Mouse (Mus musculus): ENCODE measurements around the gene Zfp142. TPM values are rescaled to one million over a fixed set of nuclear protein-coding genes. Genes with fewer than 3 reads are reported as not detected.

The Zfp142 gene
- total RNA-seq (2023) = 46.5 TPM

GRCm38 (mm10) chr1:74587773-74588445 lies at the start of gene Zfp142, which contains the start of gene Bcs1l:
Gene Zfp142, minus strand, starts transcription at chr1:74588246.
Gene Bcs1l, plus strand, starts transcription at chr1:74588289.

DNA sequence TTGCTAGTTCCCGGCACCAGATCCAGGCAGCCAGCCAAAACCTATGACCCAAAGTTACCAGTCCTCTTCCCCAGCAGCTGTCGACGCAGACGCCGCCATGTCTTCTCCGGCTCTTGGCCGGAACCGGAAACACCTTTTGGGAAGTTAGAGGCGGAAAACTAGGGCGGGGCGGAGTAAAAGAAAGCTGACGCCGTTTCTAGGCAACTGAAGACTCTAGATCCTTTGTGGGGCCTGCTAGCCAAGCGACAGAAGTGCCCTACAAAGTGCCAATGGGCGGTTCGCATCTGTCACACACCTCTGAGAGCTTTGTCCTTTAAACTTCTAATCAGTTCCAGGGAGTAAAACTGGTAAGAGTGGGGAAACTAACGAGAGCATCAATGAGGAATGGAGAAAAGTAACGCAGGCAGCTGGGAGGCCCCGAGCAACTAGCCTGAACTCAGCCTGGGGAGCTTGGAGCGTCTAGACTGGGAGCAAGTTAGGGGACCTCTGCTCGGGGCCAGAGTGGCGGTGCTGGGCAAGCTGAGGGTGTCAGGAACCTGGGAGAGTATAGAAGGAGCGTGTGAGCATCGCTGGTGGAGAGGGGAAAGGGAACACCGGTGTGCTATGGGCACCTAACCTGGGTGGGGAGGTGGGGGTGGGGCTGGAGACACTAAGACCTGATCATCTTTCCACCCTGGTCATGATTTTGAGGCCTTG lies 13.4 kb upstream of the Zfp142 start, which contains the start of the genes Rnf25 and Stk36:
Gene Rnf25, minus strand, starts transcription at position 131 of the 696 bp plus-strand sequence.
Gene Stk36, plus strand, starts transcription at position 179 of the 696 bp plus-strand sequence.

DNA sequence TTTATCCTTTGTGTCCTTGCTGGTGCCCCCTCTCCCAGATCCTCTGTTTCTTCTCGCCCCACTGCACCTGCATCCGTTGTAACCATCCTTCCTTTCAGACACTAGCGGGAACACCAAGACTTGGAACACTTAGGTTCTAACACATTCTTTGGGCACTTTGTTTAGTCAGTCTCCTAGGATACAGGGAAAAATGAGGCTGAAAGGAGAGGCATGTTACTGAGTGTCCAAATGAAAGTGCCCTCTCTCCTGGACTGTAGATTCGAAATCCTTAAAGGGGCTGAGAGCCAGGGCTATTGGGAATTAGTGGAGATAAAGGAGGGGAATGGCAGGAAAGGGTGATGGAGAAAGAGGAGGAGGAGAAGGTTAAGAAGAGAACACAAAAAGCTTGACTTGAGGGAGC lies 43.9 kb downstream of the Zfp142 start, which contains the start of gene Usp37:
Gene Usp37, minus strand, starts transcription at position 101 of the 400 bp plus-strand sequence.

DNA sequence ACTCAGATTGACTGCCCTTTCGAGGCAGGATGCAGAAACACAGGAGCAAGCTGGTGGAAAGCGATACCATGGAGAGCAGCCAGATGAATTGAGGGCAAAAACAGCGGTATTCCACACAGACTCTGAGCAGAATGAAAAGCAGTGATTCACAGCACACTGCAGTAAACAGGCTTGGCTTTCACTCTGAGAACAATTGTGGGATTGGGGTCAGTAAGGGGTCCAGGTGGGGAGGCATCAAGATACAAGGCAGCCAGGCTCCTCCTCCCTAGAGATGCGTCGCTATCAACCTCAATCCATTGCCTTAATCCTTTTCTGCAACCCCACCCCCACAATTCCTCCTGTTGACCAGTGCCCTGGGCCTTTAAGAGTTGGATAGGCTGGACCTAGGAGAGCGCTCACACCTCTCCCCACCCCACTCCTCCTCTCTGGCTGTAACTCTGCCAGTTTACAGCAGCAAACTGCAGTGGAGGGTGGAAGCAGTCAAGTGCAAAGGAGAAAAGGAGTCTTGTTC lies 45.5 kb downstream of the Zfp142 start, which contains the start of gene Plcd4:
Gene Plcd4, plus strand, starts transcription at position 438 of the 511 bp plus-strand sequence.

Other genes starting within 250 kb of the Zfp142 start
- gene Catip, start 226.1 kb downstream of the Zfp142 start, total RNA-seq (2023) = not detected
- gene Slc11a1, start 213.1 kb downstream of the Zfp142 start, total RNA-seq (2023) = 2.9 TPM
- gene Ctdsp1, start 196.7 kb downstream of the Zfp142 start, total RNA-seq (2023) = 104 TPM
- 2.4 TPM for gene Vil1, start 178.9 kb downstream of the Zfp142 start, total RNA-seq (2023)
- 32.7 TPM for gene Cnot9, start 82.2 kb downstream of the Zfp142 start, total RNA-seq (2023)
- gene Plcd4, start 45.4 kb downstream of the Zfp142 start, total RNA-seq (2023) = 0.37 TPM
- gene Usp37, start 44.0 kb downstream of the Zfp142 start, total RNA-seq (2023) = 27.3 TPM
- 10.9 TPM for gene Bcs1l, start within 50 bp of the Zfp142 start, total RNA-seq (2023)
- gene Rnf25, start 13.2 kb upstream of the Zfp142 start, total RNA-seq (2023) = 51.3 TPM
- gene Stk36, start 13.2 kb upstream of the Zfp142 start, total RNA-seq (2023) = not detected
- 68.1 TPM for gene Ttll4, start 73.5 kb upstream of the Zfp142 start, total RNA-seq (2023)
- gene Cyp27a1, start 125.3 kb upstream of the Zfp142 start, total RNA-seq (2023) = 0.77 TPM
- gene Prkag3, start 161.0 kb upstream of the Zfp142 start, total RNA-seq (2023) = not detected
- not detected for gene Wnt6, start 183.6 kb upstream of the Zfp142 start, total RNA-seq (2023)
- gene Wnt10a, start 203.3 kb upstream of the Zfp142 start, total RNA-seq (2023) = 0.31 TPM

Measured in CD8-positive naive resting alpha-beta T cell, adult 57 days (primary cell).